Mouse (Mus musculus) liver, adult 2 months (tissue): ENCODE measurements at regions not wholly inside any gene's neighbourhood (a gene's known extent, or its start where the extent isn't known, plus 50 kb on each side); places are given as distances from the start of the nearest gene placed in this dataset.

Experiments
- CTCF ChIP-seq: fragments of 200-500 bp; IDR thresholded peaks from 2 replicates; pipeline ENCODE4 v1.5.1; 2011; ENCODE audit warnings: low read depth, low read length, control low read depth
- POLR2A ChIP-seq: fragments of 200-500 bp; IDR thresholded peaks from 2 replicates; pipeline ENCODE4 v1.6.1; 2011; ENCODE audit warnings: low read length, control low read depth; ENCODE audit not compliant: insufficient read depth; ENCODE audit errors: extremely low read depth

- TF ChIP-seq POLR2A = no peak
- TF ChIP-seq CTCF = no peak
These were observed 57.9 kb upstream of the Mbip start for GRCm38 (mm10) chr12:56403626-56404025.
